Mouse (Mus musculus) ES-E14 (cell line): ENCODE data around the gene Serpine1. TPM values are rescaled to one million over a fixed set of nuclear protein-coding genes. Genes with fewer than 3 reads are reported as not detected.

ENCODE experiments used
- DNase-seq: peaks from one replicate; pipeline ENCODE4 v3.0.0-alpha.2; 2013; ENCODE audit warnings: low read depth, low spot score
- H3K27ac ChIP-seq: 2 replicates; pipeline ENCODE4 v1.5.1; 2012; ENCODE audit warnings: low read depth, mild to moderate bottlenecking, low read length, moderate library complexity, mixed read lengths; ENCODE audit not compliant: poor library complexity, insufficient read depth, severe bottlenecking
- H3K36me3 ChIP-seq: 2 replicates; pipeline ENCODE4 v1.6.1; 2012; ENCODE audit warnings: mild to moderate bottlenecking, low read length, moderate library complexity, mixed read lengths; ENCODE audit not compliant: control insufficient read depth, poor library complexity, insufficient read depth, severe bottlenecking
- H3K4me1 ChIP-seq, 2 experiments: fragments of 150-350 bp in 1 of 2; sonication (generic) in 1 of 2; 2 replicates each; pipeline ENCODE4 v1.6.1; 2012; ENCODE audit warnings: low read length in 2 of 2, mild to moderate bottlenecking in 1 of 2, mixed read lengths in 1 of 2; ENCODE audit not compliant: control insufficient read depth in 2 of 2, insufficient read depth in 2 of 2, poor library complexity in 1 of 2
- H3K4me3 ChIP-seq, 2 experiments: fragments of 150-350 bp in 1 of 2; sonication (generic) in 1 of 2; 2 replicates each; pipeline ENCODE4 v1.5.1; 2012; ENCODE audit warnings: low read length in 2 of 2, low read depth in 1 of 2, mild to moderate bottlenecking in 1 of 2, mixed read lengths in 1 of 2; ENCODE audit not compliant: insufficient read depth in 1 of 2, poor library complexity in 1 of 2, severe bottlenecking in 1 of 2
- H3K9ac ChIP-seq: 2 replicates; pipeline ENCODE4 v1.6.1; 2012; ENCODE audit warnings: low read depth, mild to moderate bottlenecking, low read length, mixed read lengths; ENCODE audit not compliant: poor library complexity, insufficient read depth, severe bottlenecking
- H3K9me3 ChIP-seq: fragments of 150-350 bp; sonication (generic); 2 replicates; pipeline ENCODE4 v1.6.1; 2012; ENCODE audit warnings: low read depth, mild to moderate bottlenecking, low read length; ENCODE audit not compliant: control insufficient read depth, insufficient read depth
- CHD2 ChIP-seq: IDR thresholded peaks from 2 replicates; pipeline ENCODE4 v1.6.1; 2014; ENCODE audit warnings: mild to moderate bottlenecking, low read depth, low read length, inconsistent platforms
- HCFC1 ChIP-seq: IDR thresholded peaks from 2 replicates; pipeline ENCODE4 v1.6.1; 2012; ENCODE audit warnings: low read length, inconsistent platforms, borderline replicate concordance; ENCODE audit not compliant: insufficient read depth
- MAFK ChIP-seq: IDR thresholded peaks from 2 replicates; pipeline ENCODE4 v1.6.1; 2014; ENCODE audit warnings: mild to moderate bottlenecking, low read depth, low read length, inconsistent platforms; ENCODE audit not compliant: insufficient read depth
- ZC3H11A ChIP-seq: IDR thresholded peaks from 2 replicates; pipeline ENCODE4 v1.6.1; 2012; ENCODE audit warnings: low read depth, mild to moderate bottlenecking, inconsistent platforms, low read length, borderline replicate concordance
- ZNF384 ChIP-seq: IDR thresholded peaks from 2 replicates; pipeline ENCODE4 v1.6.1; 2012; ENCODE audit warnings: low read depth, low read length, inconsistent platforms
- in situ Hi-C, 2 experiments: fragments of 600-800 bp; cut with MboI; formaldehyde crosslinking; loops; one replicate each; pipeline ENCODE4 v1.15.1; 2025; ENCODE audit warnings: low sequenced_read_pairs in 2 of 2, inconsistent platforms in 1 of 2; ENCODE audit not compliant: unreplicated experiment in 2 of 2
- total RNA-seq: library from RNA; depleted of rRNA; stranded (reverse); fragments of 300-350 nt; gene quantifications from 2 replicates; pipeline ENCODE4 v1.2.3, GENCODE M21; 2012

Serpine1 gene
- total RNA-seq, 1 experiment, result 166 TPM

GRCm38 (mm10) chr5:137096037-137096436, 24.0 kb upstream of the Serpine1 start:
- in situ Hi-C loops, result no loop called here
- H3K9ac ChIP-seq, result no peak overlapping the region
- no peak overlapping the region for H3K4me3 ChIP-seq
- DNase-seq, result no peak
- no peaks in the 10 kb centered on the region for H3K36me3 ChIP-seq
- H3K4me1 ChIP-seq, result peaks cover 0 to 2% of the 10 kb centered on the region in 2 experiments; a peak in 1 of 4 replicates
- H3K9me3 ChIP-seq, result no peaks in the 10 kb centered on the region
- no peak for TF ChIP-seq MAFK
- TF ChIP-seq HCFC1, result no peak
- TF ChIP-seq ZNF384, result no peak
- no peak for TF ChIP-seq ZC3H11A
- no peak for TF ChIP-seq CHD2
- no peak overlapping the region for H3K27ac ChIP-seq

GRCm38 (mm10) chr5:137095135-137095534, 23.1 kb upstream of the Serpine1 start:
- Histone ChIP-seq H3K36me3 (no peaks in the 10 kb centered on the region), H3K4me3 (no peak overlapping the region), H3K9ac (no peak overlapping the region), H3K27ac (no peak overlapping the region), H3K9me3 (no peaks in the 10 kb centered on the region), H3K4me1 (peaks cover 0 to 2% of the 10 kb centered on the region in 2 experiments; a peak in 1 of 4 replicates)
- no peak for TF ChIP-seq HCFC1
- TF ChIP-seq MAFK, result no peak
- TF ChIP-seq ZC3H11A, result no peak
- no peak for TF ChIP-seq CHD2
- no peak for TF ChIP-seq ZNF384
- no peak for DNase-seq
- in situ Hi-C loops, result no loop called here

GRCm38 (mm10) chr5:137093720-137094119, 21.7 kb upstream of the Serpine1 start:
- TF ChIP-seq ZNF384 (no peak), ZC3H11A (no peak), CHD2 (no peak), MAFK (no peak), HCFC1 (no peak)
- Histone ChIP-seq H3K9ac (no peak overlapping the region), H3K9me3 (no peaks in the 10 kb centered on the region), H3K27ac (no peak overlapping the region), H3K36me3 (no peaks in the 10 kb centered on the region), H3K4me3 (no peak overlapping the region), H3K4me1 (peaks cover 0 to 2% of the 10 kb centered on the region in 2 experiments; a peak in 1 of 4 replicates)
- DNase-seq, result no peak
- in situ Hi-C loops, result no loop called here

GRCm38 (mm10) chr5:137091560-137091959, 19.5 kb upstream of the Serpine1 start:
- no peak overlapping the region for H3K4me3 ChIP-seq
- no peaks in the 10 kb centered on the region for H3K9me3 ChIP-seq
- peaks cover 0 to 2% of the 10 kb centered on the region in 2 experiments; a peak in 1 of 4 replicates for H3K4me1 ChIP-seq
- H3K27ac ChIP-seq, result no peak overlapping the region
- TF ChIP-seq CHD2 (no peak), ZNF384 (no peak), HCFC1 (no peak), ZC3H11A (no peak), MAFK (no peak)
- in situ Hi-C loops, result no loop called here
- DNase-seq, result no peak
- H3K36me3 ChIP-seq, result peaks cover 3% of the 10 kb centered on the region; the same call in 1 of the 2 replicates
- H3K9ac ChIP-seq, result no peak overlapping the region
